Mouse (Mus musculus) CD4-positive, CD25-positive, alpha-beta regulatory T cell, adult 2 months (primary cell): ENCODE results near the gene Gm11011.
"Not testable (repeated sequence)": the region's sequence is repeated elsewhere in the genome, so short reads cannot be mapped to it uniquely, and the experiment has no call there.

Experiments
- DNase-seq: peaks from one replicate; pipeline ENCODE4 v3.0.0-alpha.2; 2012; ENCODE audit warnings: low read depth, low spot score

Gm11011 gene

DNA sequence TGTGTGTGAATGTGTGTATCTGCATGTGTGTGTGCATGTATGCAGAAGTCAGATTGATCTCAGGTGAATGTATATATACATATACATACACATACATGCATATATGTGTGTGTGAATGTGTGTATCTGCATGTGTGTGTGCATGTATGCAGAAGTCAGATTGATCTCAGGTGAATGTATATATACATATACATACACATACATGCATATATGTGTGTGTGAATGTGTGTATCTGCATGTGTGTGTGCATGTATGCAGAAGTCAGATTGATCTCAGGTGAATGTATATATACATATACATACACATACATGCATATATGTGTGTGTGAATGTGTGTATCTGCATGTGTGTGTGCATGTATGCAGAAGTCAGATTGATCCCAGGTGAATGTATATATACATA is at the start of gene Gm11011:
Gene Gm11011, minus strand, starts transcription at position 101 of the 400 bp plus-strand sequence.
- not testable (repeated sequence) for DNase-seq

DNA sequence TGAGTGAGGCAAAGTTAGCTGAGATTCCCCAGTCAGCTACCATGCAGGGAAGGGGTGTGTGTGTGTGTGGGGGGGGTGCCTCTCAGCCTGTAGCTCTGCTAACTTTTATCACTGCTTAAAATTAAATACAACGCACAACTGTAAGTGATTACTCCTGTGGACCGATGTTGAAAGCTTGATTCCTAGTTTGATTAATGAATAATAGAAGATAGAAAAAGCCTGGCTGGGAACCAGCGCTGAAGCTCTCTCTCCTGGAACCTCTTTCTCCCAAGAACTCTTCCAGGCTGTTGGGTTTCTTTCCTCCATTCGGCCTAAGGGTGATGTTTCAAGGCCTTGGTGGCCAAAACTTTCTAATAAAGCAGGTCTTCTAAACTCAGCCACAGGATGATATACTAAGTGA is 48.9 kb upstream of the Gm11011 start:
- no peak for DNase-seq

DNA sequence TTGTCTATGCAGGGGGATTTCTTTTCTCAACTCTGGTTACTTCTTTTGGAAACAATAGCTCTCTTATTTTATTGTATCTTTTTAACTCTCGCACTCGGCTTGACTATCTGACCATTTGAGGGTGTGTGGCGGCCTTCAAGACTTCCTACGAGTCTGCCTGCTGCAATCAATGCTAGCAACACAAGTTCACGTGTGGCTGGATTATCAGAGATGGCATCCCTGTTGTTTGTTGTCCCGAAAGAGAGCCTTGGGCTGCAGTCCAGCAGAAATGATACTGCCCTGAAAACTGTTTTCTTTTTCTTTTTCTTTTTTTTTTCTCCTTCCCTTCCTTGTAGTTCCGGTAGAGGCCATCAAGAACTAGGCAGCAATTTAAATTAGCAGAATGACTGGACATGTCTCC is 47.9 kb upstream of the Gm11011 start:
- DNase-seq, result no peak

DNA sequence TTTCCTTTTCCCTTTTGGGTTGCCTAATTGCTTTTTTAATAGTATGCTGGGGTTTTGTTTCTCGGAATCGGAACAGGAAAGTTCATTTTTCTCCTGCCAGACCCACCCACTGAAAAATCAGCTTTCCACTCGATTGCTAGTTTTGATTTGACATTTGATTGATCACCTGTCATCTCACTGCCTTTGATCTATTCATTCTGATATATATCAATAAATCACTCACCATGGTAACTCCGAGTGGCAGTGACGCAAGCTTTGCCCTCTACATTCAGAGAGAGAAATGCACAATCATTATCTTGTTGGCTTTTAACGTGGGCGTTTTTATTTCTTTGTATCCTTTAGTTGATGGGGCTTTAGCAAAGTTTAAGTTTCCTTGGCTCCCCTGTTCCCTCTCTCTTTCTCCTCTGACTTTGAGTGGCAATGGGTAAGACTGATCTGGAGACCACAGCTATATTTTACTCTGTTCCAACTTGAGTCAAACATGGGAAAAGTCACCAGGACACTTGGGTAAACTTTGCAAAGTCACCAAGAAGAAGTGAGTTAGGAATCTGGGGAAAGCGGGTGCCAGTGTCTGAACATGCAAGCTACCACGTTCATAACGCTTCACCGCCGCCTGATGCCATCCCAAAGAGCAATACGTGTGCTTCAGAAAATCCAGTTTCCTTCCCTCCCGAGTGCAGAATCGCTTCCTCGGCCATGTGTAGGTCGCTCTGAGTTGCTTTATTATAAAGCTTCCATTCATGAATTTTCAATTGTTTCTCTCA is 47.3 kb upstream of the Gm11011 start:
- DNase-seq, result peak; percentile 55

DNA sequence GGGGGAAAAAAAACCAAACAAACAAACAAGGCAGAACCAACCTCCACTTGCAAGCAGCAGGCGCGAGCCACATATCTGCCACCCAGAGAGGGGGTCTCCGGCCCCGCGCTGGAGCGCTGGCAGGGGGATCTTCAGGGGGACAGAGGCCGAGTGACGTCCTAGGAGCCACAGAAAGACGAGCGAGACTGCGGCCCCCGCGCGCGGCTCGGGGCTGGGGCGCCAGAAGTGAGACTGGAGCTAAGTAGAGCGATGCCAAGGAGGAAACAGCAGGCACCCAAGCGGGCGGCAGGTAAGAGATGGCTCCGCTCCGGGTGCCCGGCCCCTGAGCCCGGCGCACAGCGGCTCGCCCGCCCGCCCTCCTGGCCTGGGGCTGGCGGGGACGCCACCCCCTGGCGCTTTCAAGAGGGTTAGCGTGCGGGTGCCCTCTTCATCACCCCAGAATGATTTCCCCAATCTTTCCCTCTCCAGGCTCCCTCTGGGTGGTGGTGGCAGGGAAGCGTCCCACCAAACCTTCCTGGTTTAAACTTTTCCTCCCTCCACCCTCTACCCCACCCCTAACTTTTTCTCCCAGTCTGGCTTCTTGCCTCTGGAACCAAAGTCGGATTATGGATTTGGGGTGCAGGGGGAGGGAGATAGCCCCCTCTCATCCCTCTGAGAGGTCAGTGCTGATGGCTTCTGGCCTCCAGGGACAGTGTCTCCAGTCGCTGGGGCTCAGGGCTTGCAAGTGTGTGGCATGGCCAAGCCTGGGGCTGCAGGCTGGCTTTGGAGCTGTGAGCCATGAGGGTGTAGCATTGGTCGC is 46.1 kb upstream of the Gm11011 start:
- DNase-seq, result peak; percentile 41

DNA sequence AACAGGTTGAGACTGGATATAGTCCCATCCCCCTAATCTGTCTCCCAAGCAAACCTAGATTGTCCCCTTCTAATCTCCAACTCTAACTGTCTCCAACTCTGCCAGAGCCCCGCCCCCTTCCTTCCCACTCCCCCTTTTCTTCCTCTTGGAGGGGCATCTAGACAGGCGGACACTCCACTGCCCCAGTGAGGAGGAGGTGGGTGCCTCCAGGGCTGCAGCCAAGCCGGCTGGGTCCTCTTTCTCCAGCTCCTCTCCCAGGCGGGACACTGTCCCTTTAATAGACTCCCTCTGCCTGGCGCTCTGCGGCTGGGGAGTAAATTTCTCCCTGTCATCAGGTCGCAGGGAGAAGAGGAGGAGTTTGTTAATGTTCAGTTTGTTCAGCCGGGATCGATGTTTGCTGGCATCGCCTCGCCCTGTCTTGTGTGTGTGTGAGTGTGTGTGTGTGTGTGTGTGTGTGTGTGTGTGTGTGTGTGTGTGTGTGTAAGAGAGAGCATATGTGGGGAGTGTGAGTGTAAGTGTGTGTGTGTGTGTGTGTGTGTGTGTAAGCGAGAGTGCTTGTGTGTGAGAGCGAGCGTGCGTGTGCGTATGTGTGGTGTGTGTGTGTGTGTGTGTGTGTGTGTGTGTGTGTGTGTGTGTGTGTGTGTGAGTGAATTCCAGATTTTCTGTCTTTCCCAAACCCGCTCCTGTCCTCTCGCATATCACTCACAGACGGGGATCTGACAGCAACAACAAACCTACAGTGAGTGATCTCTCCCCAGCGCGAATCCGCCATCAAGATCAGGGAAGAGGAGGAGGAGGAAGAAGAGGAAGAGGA is 45.0 kb upstream of the Gm11011 start, which contains the start of gene Tshz2:
Gene Tshz2, plus strand, starts transcription at position 676 of the 814 bp plus-strand sequence.
- DNase-seq, result peak; percentile 34

DNA sequence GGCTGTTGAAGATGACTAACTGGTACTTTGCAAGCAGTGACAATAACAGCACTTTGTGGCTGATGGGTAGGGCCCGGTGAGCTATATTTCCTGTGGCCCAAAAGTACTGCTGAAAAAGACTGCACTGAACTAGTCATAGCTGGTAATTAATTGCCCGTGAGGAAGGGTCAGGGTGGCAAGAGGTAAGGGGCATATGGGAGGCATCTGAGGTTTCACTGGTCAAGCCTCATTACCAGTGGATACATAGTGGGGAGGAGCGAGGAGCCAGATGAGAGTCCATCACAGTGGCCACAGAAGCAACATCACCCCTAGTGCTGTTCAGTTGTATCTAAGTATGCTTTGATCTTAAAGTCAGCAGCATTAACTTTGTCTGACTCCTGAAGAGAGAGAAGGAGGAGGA is 42.5 kb upstream of the Gm11011 start:
- no peak for DNase-seq

DNA sequence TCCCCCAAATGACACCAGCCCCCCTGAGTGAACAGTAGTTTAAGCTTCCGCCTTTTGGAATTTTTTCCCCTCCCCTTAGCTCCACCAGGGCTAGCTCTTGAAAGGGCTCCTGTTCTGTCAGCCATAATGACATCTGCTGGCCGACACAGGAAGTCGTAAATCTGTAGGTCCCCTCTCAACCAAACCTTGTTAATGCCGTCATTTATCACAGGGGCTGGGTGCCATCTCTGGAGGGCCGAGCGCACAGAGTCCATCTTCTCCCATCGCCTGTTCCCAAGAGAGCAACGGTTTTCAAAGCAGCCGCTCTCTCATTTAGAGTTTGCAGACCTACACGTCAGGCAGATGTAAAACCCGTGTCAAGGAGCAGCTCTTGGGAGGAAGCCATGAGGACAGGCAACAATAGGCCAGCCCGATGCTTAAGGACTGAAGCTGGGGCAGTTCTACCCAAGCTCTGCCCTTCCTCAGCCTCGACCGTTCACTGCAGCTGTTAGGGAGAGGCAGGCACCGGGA is 33.7 kb upstream of the Gm11011 start:
- DNase-seq, result peak; percentile 17

DNA sequence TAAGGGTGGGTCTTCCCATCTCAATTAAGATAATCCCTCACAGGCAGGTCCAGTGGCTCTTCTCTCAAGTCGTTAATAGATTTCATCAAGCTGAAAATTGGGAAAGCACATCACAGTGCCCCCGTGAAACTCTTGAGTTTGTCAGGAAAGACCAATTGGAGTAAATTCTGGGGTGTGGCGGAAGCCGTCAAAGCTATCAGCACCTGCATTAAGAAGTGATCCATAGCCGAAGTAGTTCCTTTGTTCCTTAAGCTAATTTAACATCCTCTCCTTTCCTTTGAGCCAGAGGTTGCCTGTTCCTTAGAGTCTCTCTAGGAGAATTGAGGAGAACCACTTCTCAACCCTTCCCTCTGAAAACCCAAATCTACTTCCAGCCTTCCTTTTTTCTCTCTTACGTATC is 28.5 kb upstream of the Gm11011 start:
- no peak for DNase-seq

DNA sequence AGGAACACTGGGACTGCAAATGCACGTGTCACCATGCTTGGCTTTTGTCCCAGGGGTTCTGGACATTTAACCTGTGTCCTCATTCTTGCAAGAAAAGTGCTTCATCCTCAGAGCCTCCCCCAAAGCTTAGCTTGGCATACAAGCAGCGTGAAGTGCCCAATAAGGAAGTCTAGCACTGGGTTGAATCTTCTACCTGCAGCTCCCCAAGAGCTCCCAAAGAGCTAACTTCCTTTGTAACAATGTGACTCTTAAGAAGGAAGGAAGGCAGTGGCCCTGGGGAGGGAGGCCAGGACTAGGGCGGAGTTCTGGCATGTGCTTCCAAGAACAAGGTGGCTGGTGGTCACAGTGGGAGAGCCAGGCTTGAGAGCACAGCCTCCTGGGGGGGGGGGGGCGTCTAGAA is 27.1 kb upstream of the Gm11011 start:
- no peak for DNase-seq

DNA sequence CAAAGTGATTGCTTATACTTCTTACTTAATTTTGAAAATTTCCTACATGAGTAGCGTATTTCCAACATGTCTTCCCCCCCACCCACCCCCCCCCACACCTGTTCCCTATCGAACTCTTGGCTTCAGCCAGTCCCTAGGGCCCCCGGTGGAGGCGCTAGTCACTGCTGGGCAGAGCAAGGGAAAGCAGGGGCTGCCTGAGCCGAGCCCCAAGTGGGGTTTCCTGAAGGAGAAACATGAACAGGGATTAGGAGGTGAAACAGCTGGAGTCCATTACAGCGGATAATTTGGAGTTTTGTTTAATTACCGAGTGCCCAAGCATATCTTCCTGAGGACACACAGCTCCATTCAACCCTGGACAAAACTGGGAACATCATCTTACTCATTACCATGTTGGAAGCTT is 24.0 kb upstream of the Gm11011 start:
- DNase-seq, result no peak

DNA sequence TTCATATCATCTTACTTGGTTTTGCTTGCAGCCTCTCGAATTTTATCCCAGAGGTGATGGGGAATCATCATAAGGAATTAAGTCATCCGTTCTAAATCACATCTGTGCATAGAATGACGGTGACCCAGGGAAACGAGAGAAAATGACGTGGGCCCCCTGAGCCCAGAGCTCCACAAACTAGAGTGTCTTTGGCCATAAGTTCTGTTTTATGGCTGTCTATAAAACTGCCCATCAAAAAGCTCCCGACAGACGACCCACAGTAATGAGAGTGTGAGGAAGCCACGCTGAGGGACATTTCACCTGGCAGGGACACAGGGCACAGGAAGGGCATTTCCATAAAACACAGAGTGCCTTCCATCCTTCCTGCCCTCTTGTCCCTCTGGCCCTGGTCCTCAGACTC is 23.3 kb upstream of the Gm11011 start:
- DNase-seq, result no peak

DNA sequence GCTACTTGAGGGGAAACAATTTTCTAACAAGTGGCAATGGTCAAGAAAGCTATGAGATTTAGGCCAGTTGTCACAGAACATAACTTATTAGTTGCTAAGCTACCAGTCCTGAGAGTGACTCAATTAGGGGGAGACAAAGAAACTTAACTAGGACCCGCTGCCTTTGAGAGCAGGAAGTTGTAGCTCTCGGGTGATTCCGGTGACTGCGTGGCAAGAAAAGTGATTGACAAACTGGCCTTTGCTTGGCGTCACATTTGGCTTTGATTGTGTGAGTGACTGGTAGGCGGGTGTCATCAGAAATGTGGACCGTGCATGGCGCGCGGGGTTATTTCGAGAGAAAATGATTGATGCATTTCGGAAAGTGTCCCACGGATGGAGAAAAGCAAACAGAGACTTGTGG is 22.4 kb upstream of the Gm11011 start:
- DNase-seq, result no peak

DNA sequence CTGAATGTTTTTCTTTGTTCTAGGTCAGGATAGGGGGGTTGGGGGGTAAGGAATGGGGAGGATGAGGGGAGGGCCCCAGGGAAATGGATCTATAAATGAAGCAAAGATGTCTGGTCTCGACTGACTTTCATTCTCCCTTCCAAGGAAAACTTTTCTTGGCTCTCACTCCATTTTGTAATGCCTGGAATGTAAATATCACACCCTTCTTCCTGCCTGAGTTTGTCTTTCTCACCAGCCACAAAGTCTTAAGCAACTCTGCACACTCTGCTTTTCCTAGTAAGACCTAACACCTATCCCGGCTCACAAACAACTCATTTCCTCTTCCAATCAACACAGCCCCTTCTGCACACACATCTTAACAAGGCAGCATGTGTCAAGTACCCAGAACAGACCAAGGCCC is 20.2 kb upstream of the Gm11011 start:
- no peak for DNase-seq

DNA sequence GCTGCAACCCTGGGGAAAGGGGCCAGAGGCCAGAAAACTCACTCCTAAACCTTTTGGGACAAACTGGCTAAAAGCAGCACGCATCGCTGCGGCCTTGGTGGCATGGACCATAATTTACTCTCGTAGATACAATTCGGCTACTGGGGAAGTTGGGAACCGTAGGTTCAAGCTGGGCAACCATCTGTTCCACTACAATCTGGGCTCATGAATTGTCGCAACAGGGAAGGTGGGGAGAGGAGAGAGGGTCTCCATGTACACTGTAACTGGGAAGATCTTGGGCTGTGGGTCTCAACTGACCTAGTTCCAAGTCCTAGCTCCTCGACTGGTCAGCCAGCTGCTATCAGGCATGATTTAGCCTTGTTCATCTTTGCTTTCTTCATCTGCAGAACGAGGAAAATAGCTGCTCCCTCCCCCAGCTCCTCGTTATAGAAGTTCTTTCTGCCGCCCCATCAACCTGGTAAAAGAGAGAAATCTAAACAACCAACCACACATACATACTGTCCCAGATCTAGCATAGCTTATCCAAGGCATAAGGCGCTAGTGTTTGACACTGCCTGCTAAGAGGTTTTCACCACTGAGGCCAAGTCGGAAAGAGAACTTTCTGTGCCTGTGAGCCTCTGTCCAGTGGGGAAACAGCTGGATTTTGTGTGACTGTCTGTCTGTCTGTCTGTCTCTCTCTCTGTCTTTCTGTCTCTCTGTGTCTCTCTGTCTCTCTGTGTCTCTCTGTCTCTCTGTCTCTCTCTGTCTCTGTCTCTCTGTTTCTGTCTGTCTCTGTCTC is 19.5 kb upstream of the Gm11011 start:
- DNase-seq, result no peak

DNA sequence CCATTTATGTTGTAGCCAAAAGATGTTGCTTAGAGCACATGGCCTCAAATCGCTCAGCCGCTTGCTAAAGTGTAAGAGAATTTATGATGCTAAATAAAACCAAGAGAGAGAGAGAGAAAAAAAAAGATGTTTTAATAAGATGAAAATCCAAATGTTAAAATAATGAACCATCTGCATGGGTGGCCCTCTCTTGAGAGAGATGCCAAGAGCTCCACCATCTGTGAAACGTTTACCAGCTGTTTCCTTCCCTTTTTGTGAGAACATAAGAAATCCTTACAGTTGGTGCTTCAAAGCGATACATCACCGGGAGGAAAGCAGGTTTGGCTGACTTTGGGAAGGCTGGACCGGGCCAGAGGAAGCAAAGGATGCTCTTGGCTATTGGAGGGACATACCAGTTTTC is 12.6 kb upstream of the Gm11011 start:
- no peak for DNase-seq

DNA sequence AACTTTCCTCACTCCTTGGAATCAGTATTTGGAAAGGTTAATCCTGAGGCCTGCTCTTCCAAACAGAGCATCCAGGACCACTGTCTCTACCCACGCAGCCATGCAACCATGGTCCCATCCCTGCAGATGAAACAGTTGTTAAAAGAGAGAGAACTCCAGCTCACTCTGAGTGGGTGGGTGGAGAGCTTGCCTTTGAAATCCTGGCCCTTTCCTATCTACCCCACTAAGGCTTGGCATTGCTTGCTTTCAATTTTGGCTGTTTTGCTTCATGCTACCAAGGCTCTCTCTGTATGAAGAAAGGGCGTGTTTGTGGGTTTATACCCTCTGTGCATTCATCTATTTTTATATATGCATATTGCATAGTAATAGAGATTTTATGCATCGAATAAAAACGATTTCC is 12.0 kb upstream of the Gm11011 start:
- no peak for DNase-seq

DNA sequence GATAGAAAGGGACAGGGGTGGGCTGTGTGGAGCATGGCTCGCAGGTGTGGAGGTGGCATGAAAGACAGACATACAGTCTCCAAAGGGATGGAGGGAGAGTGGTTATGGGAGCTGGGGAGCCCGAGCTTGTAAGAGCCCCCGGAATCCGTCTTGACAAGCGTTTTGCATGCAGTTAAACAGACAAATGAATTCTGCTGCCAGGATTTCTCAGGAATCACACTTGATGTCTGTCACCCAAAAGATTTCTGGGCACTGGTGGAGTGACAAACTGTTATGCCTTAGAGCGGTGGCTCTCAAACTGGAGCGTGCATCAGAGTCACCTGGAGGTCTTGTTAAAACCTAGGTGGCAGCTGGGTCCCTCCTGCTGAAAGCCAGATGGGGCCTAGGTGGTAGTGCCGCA is 10.4 kb upstream of the Gm11011 start:
- DNase-seq, result no peak

DNA sequence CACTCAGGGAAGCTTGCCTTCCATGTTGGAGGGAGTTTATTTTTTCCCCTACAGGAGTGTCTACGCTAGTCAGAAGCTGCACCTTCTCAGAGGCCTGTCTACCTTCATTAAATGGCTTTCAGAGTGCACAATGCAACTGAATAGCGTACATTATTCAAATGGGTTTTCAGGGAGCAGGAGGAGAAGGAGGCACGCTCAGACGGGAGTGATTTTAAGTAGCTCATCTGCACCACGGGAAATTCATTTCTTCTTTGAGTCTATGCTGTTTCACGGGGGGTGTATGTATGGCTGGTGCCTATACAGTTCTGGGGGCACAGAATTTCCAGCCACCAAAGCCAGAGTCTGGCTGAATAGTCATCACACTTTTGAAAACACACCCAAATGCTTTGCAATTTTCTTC is 9.8 kb upstream of the Gm11011 start:
- no peak for DNase-seq

DNA sequence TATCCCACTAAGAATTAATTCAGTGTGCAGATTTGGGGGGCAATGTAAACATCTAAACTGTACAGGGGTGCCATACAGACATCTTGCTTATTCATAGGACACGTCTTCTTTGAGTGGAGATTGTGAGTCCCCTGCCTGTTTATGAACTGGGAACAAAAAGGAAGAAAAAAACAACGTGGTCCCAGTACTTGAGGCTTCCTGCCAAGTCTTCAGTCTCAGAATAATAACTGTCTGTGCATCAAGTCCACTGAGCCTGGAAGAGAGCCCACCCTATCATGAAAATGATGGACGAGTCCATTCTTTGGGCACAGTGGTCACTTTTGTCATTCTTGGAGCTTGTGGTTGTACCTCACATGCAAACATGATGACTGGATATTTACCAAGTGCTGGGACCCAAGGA is 6.2 kb upstream of the Gm11011 start:
- DNase-seq, result no peak

DNA sequence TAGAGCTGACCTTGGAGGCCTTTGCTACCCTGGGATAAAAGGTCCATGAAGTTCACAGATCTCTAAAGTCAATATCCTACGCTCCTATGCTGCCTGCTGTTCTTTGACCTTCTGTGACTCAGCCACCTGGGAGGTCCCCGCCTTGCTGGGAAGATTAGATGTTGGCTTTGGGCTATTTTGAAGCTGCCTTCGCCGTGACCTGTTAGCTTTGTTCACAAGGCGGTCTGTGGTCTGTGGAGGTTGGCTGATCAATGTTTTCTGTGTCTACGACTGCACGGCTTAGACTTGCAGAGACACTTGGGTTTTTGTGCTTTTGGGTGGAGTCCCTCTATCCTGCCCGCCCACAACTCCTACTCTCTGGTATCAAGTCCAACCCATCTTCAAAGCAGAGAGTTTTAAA is 2.9 kb upstream of the Gm11011 start:
- DNase-seq, result peak; percentile 67
